Mouse (Mus musculus) CH12.LX (cell line): ENCODE results near the gene Prss8. TPM values are rescaled to one million over a fixed set of nuclear protein-coding genes. Genes with fewer than 3 reads are reported as not detected.

Experiments used
- DNase-seq: peaks from one replicate; pipeline ENCODE4 v3.0.0-alpha.2; 2013; ENCODE audit errors: extremely low read depth
- H3K27ac ChIP-seq: 2 replicates; pipeline ENCODE4 v1.5.1; 2012; ENCODE audit warnings: low read depth, mild to moderate bottlenecking, control low read depth, moderate library complexity; ENCODE audit not compliant: insufficient read depth
- H3K27me3 ChIP-seq: replicated peaks from 2 replicates; pipeline ENCODE3; 2012; ENCODE audit warnings: inconsistent platforms
- H3K36me3 ChIP-seq, 2 experiments: replicated peaks in 1 of 2; 2 replicates each; pipeline versions ENCODE3 to v1.6.1; 2012; ENCODE audit warnings: inconsistent platforms in 1 of 2, low read length in 1 of 2, mild to moderate bottlenecking in 1 of 2, mixed read lengths in 1 of 2, moderate library complexity in 1 of 2; ENCODE audit not compliant: control insufficient read depth in 1 of 2, insufficient read depth in 1 of 2
- H3K4me1 ChIP-seq, 2 experiments: 2 replicates each; pipeline ENCODE4 v1.6.1; 2012; ENCODE audit warnings: inconsistent platforms in 1 of 2, moderate library complexity in 1 of 2; ENCODE audit not compliant: insufficient read depth in 2 of 2, control insufficient read depth in 1 of 2
- H3K4me2 ChIP-seq: 2 replicates; pipeline ENCODE4 v1.6.1; 2012; ENCODE audit warnings: low read depth, mild to moderate bottlenecking, control low read depth; ENCODE audit not compliant: poor library complexity, insufficient read depth, severe bottlenecking
- H3K4me3 ChIP-seq, 3 experiments: fragments of 150-350 bp in 1 of 3; sonication (generic) in 1 of 3; replicated peaks in 1 of 3; 2 replicates each; pipeline versions ENCODE3 to v1.5.1; 2011 to 2012; ENCODE audit warnings: low read depth in 2 of 3, low read length in 2 of 3, mild to moderate bottlenecking in 2 of 3, moderate library complexity in 2 of 3, control low read depth in 1 of 3, improper control_type of control experiment in 1 of 3, inconsistent platforms in 1 of 3, mixed read lengths in 1 of 3; ENCODE audit not compliant: poor library complexity in 1 of 3
- H3K79me2 ChIP-seq: replicated peaks from 2 replicates; pipeline ENCODE4 v1.6.1; 2012; ENCODE audit warnings: mild to moderate bottlenecking, moderate library complexity; ENCODE audit not compliant: control insufficient read depth, poor library complexity, insufficient read depth, severe bottlenecking; ENCODE audit errors: extremely low read depth
- H3K9ac ChIP-seq: 2 replicates; pipeline ENCODE4 v1.6.1; 2012; ENCODE audit warnings: low read depth, mild to moderate bottlenecking, control low read depth, moderate library complexity; ENCODE audit not compliant: insufficient read depth
- H3K9me3 ChIP-seq: replicated peaks from 2 replicates; pipeline ENCODE3; 2012; ENCODE audit warnings: low read length, inconsistent platforms, mixed read lengths
- BHLHE40 ChIP-seq: IDR thresholded peaks from 2 replicates; pipeline ENCODE4 v1.6.1; 2011; ENCODE audit warnings: mild to moderate bottlenecking, low read depth, low read length, improper control_type of control experiment
- CHD1 ChIP-seq: IDR thresholded peaks from 2 replicates; pipeline ENCODE4 v1.6.1; 2012; ENCODE audit warnings: low read depth, low read length, improper control_type of control experiment, inconsistent platforms
- CTCF ChIP-seq, 2 experiments: IDR thresholded peaks in 1 of 2; conservative IDR thresholded peaks in 1 of 2; 2 replicates each; pipeline ENCODE4 v1.5.1; 2011 to 2012; ENCODE audit warnings: low read depth in 2 of 2, low read length in 2 of 2, improper control_type of control experiment in 1 of 2, inconsistent platforms in 1 of 2, mild to moderate bottlenecking in 1 of 2, moderate library complexity in 1 of 2
- E2F4 ChIP-seq: IDR thresholded peaks from 2 replicates; pipeline ENCODE4 v1.6.1; 2011; ENCODE audit warnings: low read depth, low read length, improper control_type of control experiment; ENCODE audit not compliant: insufficient replicate concordance
- ELF1 ChIP-seq: IDR thresholded peaks from 2 replicates; pipeline ENCODE4 v1.6.1; 2014; ENCODE audit warnings: low read depth, mild to moderate bottlenecking, inconsistent platforms, low read length, improper control_type of control experiment
- EP300 ChIP-seq: IDR thresholded peaks from 2 replicates; pipeline ENCODE4 v1.6.1; 2011; ENCODE audit warnings: low read length, improper control_type of control experiment
- GABPA ChIP-seq: IDR thresholded peaks from 2 replicates; pipeline ENCODE4 v1.6.1; 2012; ENCODE audit warnings: low read depth, low read length, improper control_type of control experiment, inconsistent platforms; ENCODE audit not compliant: insufficient replicate concordance
- HCFC1 ChIP-seq: IDR thresholded peaks from 2 replicates; pipeline ENCODE4 v1.6.1; 2012; ENCODE audit warnings: low read depth, mild to moderate bottlenecking, inconsistent platforms, low read length, improper control_type of control experiment
- IRF4 ChIP-seq: IDR thresholded peaks from 2 replicates; pipeline ENCODE4 v1.6.1; 2014; ENCODE audit warnings: low read depth, mild to moderate bottlenecking, inconsistent platforms, low read length, improper control_type of control experiment
- JUN ChIP-seq: IDR thresholded peaks from 2 replicates; pipeline ENCODE4 v1.6.1; 2011; ENCODE audit warnings: low read depth, mild to moderate bottlenecking, low read length, improper control_type of control experiment, moderate library complexity; ENCODE audit not compliant: insufficient read depth
- JUND ChIP-seq: conservative IDR thresholded peaks from 2 replicates; pipeline ENCODE4 v1.6.1; 2011; ENCODE audit warnings: low read depth, low read length, improper control_type of control experiment
- KAT2A ChIP-seq: IDR thresholded peaks from 2 replicates; pipeline ENCODE4 v1.6.1; 2012; ENCODE audit warnings: low read length, improper control_type of control experiment, inconsistent platforms; ENCODE audit not compliant: insufficient replicate concordance
- MAFK ChIP-seq: IDR thresholded peaks from 2 replicates; pipeline ENCODE4 v1.6.1; 2011; ENCODE audit warnings: low read length, improper control_type of control experiment; ENCODE audit not compliant: insufficient replicate concordance
- MAX ChIP-seq: IDR thresholded peaks from 2 replicates; pipeline ENCODE4 v1.6.1; 2011; ENCODE audit warnings: low read length, improper control_type of control experiment
- MAZ ChIP-seq: IDR thresholded peaks from 2 replicates; pipeline ENCODE4 v1.6.1; 2012; ENCODE audit warnings: low read depth, mild to moderate bottlenecking, inconsistent platforms, low read length, improper control_type of control experiment, moderate library complexity
- MEF2A ChIP-seq: IDR thresholded peaks from 2 replicates; pipeline ENCODE4 v1.6.1; 2014; ENCODE audit warnings: low read depth, mild to moderate bottlenecking, inconsistent platforms, low read length, improper control_type of control experiment, borderline replicate concordance
- MXI1 ChIP-seq: IDR thresholded peaks from 2 replicates; pipeline ENCODE4 v1.6.1; 2011; ENCODE audit warnings: mild to moderate bottlenecking, low read depth, low read length, improper control_type of control experiment
- MYC ChIP-seq: IDR thresholded peaks from 2 replicates; pipeline ENCODE4 v1.6.1; 2011; ENCODE audit warnings: low read depth, mild to moderate bottlenecking, improper control_type of control experiment, low read length
- NRF1 ChIP-seq: IDR thresholded peaks from 2 replicates; pipeline ENCODE4 v1.6.1; 2014; ENCODE audit warnings: low read depth, mild to moderate bottlenecking, inconsistent platforms, low read length, improper control_type of control experiment, moderate library complexity
- PAX5 ChIP-seq: IDR thresholded peaks from 2 replicates; pipeline ENCODE4 v1.6.1; 2012; ENCODE audit warnings: low read length, inconsistent platforms, mixed read lengths
- POLR2A ChIP-seq: IDR thresholded peaks from 2 replicates; pipeline ENCODE4 v1.6.1; 2011; ENCODE audit warnings: low read depth, mild to moderate bottlenecking, improper control_type of control experiment, low read length
- POLR2AphosphoS2 ChIP-seq: IDR thresholded peaks from 2 replicates; pipeline ENCODE4 v1.6.1; 2011; ENCODE audit warnings: low read depth, low read length, improper control_type of control experiment
- RAD21 ChIP-seq: IDR thresholded peaks from 2 replicates; pipeline ENCODE4 v1.6.1; 2011; ENCODE audit warnings: low read depth, mild to moderate bottlenecking, low read length, improper control_type of control experiment, moderate library complexity
- RCOR1 ChIP-seq: conservative IDR thresholded peaks from 2 replicates; pipeline ENCODE4 v1.6.1; 2012; ENCODE audit warnings: low read depth, mild to moderate bottlenecking, inconsistent platforms, low read length, improper control_type of control experiment
- SMC3 ChIP-seq: IDR thresholded peaks from 2 replicates; pipeline ENCODE4 v1.6.1; 2011; ENCODE audit warnings: low read depth, low read length, improper control_type of control experiment
- TBP ChIP-seq: conservative IDR thresholded peaks from 2 replicates; pipeline ENCODE4 v1.6.1; 2011; ENCODE audit warnings: low read depth, low read length, improper control_type of control experiment
- TCF12 ChIP-seq: IDR thresholded peaks from 2 replicates; pipeline ENCODE4 v1.6.1; 2014; ENCODE audit warnings: low read depth, mild to moderate bottlenecking, inconsistent platforms, low read length, improper control_type of control experiment
- USF1 ChIP-seq: IDR thresholded peaks from 2 replicates; pipeline ENCODE4 v1.6.1; 2014; ENCODE audit warnings: low read depth, mild to moderate bottlenecking, inconsistent platforms, low read length, improper control_type of control experiment
- USF2 ChIP-seq: conservative IDR thresholded peaks from 2 replicates; pipeline ENCODE4 v1.6.1; 2011; ENCODE audit warnings: low read depth, low read length, improper control_type of control experiment
- ZC3H11A ChIP-seq: IDR thresholded peaks from 2 replicates; pipeline ENCODE4 v1.6.1; 2012; ENCODE audit warnings: low read depth, mild to moderate bottlenecking, inconsistent platforms, low read length, improper control_type of control experiment
- ZKSCAN1 ChIP-seq: IDR thresholded peaks from 2 replicates; pipeline ENCODE4 v1.6.1; 2012; ENCODE audit warnings: low read depth, inconsistent platforms, low read length, improper control_type of control experiment, borderline replicate concordance
- ZMIZ1 ChIP-seq: IDR thresholded peaks from 2 replicates; pipeline ENCODE4 v1.6.1; 2012; ENCODE audit warnings: low read depth, mild to moderate bottlenecking, inconsistent platforms, low read length, improper control_type of control experiment
- ZNF384 ChIP-seq: IDR thresholded peaks from 2 replicates; pipeline ENCODE4 v1.6.1; 2012; ENCODE audit warnings: low read depth, low read length, improper control_type of control experiment, inconsistent platforms
- dilution Hi-C: fragments of 300-500 bp; cut with MboI; formaldehyde crosslinking; loops from 2 replicates; pipeline ENCODE4 v1.14.3; 2020; ENCODE audit warnings: low sequenced_read_pairs; ENCODE audit not compliant: extremely low pct_unique_long_range_greater_than_20kb, extremely low pct_ligation_motif_present
- in situ Hi-C: fragments of 300-500 bp; cut with MboI; formaldehyde crosslinking; loops from 3 replicates; pipeline ENCODE4 v1.14.3; 2019; ENCODE audit warnings: low sequenced_read_pairs, low pct_ligation_motif_present, low pct_unique_long_range_greater_than_20kb, mixed read lengths
- polyA plus RNA-seq: library from polyadenylated mRNA; unstranded; fragments of >175 nt; gene quantifications from 2 replicates; pipeline ENCODE4 v1.2.1, GENCODE M21; 2012; ENCODE audit warnings: low read depth; ENCODE audit not compliant: insufficient read length
- total RNA-seq, 2 experiments: library from RNA; depleted of rRNA; stranded (reverse); fragments of 300-350 nt in 1 of 2; fragments of >200 nt in 1 of 2; gene quantifications; 2 replicates each; pipeline ENCODE4 v1.2.3; 2012 to 2014

Gene Prss8
- total and polyA plus RNA-seq, 3 experiments: 0.08 TPM; not detected in 2

DNA sequence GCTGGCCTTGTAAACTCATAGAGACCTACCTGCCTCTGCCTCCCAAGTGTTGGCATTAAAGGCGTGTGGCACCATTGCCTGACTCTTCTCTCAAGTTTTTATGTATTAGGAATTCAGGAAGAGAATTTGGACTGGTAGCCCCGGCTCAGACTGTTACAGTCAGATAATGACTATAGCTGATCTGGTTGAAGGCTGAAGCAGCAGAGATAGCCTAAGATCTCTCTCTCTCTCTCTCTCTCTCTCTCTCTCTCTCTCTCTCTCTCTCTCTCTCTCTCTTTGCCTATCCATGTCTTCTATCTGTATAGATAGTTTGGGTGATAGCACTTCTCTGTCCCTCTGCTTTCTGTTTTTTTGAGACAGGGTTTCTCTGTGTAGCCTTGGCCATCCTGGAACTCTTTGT is 28.1 kb downstream of the Prss8 start:
- H3K79me2 ChIP-seq: no peaks in the 10 kb centered on the region
- dilution Hi-C loops (no loop called here), in situ Hi-C loops (no loop called here)
- peaks cover 14 to 18% of the 10 kb centered on the region in 2 experiments for H3K36me3 ChIP-seq
- no peak overlapping the region for H3K9ac ChIP-seq
- H3K27me3 ChIP-seq: no peaks in the 10 kb centered on the region
- H3K27ac ChIP-seq: no peak overlapping the region
- no peak overlapping the region for H3K4me2 ChIP-seq
- peaks cover 7 to 15% of the 10 kb centered on the region in 2 experiments; a peak in 3 of 4 replicates for H3K4me1 ChIP-seq
- no peak overlapping the region for H3K4me3 ChIP-seq
- DNase-seq: no peak
- TF ChIP-seq PAX5 (no peak), MAFK (no peak), MXI1 (no peak), IRF4 (no peak), CHD1 (no peak), SMC3 (no peak), RAD21 (no peak), ZC3H11A (no peak), POLR2A (no peak), USF1 (no peak), HCFC1 (no peak), POLR2AphosphoS2 (no peak), E2F4 (no peak), ZMIZ1 (no peak), MEF2A (no peak), KAT2A (no peak), MAX (no peak), USF2 (no peak), CTCF (conservative IDR thresholded peaks at IDR 0.05 in 1 of 2, IDR thresholded peaks at IDR 0.05 in 1 of 2; ENCODE audit: low read depth in 2 of 2, low read length in 2 of 2) (no peak), BHLHE40 (no peak)
- no peaks in the 10 kb centered on the region for H3K9me3 ChIP-seq

DNA sequence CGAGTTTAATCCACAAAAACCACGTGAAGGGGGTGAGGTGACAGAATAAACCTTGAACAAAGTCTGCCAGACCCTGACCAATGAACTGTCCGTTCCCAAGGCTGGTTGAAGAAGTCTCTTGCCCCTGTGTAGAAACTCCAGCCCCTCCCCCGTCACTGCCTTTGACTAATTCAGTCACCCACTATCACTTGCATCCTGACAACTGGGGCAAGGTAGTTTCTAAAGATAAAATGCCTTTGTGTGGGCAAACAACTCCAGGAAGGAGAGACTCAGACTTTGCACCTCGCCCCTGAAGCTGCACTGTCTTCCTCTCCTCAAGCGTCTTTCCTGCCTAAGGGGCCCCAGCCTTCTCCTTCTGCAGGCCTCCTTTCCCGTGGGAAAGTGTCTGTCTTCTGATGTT is 29.9 kb downstream of the Prss8 start:
- dilution Hi-C loops: no loop called here

More for the DNA sequence above, 29.9 kb downstream of the Prss8 start:
- Histone ChIP-seq H3K79me2 (no peaks in the 10 kb centered on the region), H3K9me3 (peaks cover 3% of the 10 kb centered on the region), H3K9ac (no peak overlapping the region), H3K36me3 (peaks cover 0 to 6% of the 10 kb centered on the region in 2 experiments), H3K4me1 (peaks cover 6 to 9% of the 10 kb centered on the region in 2 experiments; a peak in 3 of 4 replicates), H3K4me3 (no peak overlapping the region), H3K4me2 (no peak overlapping the region), H3K27ac (no peak overlapping the region), H3K27me3 (no peaks in the 10 kb centered on the region)
- no peak for DNase-seq
- in situ Hi-C loops: no loop called here
- TF ChIP-seq ZC3H11A (no peak), ZKSCAN1 (no peak), MYC (no peak), GABPA (no peak), RCOR1 (no peak), ZNF384 (no peak), MAX (no peak), MAFK (no peak), ELF1 (no peak), NRF1 (no peak), JUND (no peak), EP300 (no peak), E2F4 (no peak), MAZ (no peak), TBP (no peak), CHD1 (no peak), TCF12 (no peak), JUN (no peak)
